Mouse (Mus musculus): ENCODE results near the gene Fam71e2.
A peak's percentile ranks its signal among the peaks of the same experiment; 100 is the strongest.
"Not testable (repeated sequence)": the region's sequence is repeated elsewhere in the genome, so short reads cannot be mapped to it uniquely, and the experiment has no call there.

Fam71e2 gene

DNA sequence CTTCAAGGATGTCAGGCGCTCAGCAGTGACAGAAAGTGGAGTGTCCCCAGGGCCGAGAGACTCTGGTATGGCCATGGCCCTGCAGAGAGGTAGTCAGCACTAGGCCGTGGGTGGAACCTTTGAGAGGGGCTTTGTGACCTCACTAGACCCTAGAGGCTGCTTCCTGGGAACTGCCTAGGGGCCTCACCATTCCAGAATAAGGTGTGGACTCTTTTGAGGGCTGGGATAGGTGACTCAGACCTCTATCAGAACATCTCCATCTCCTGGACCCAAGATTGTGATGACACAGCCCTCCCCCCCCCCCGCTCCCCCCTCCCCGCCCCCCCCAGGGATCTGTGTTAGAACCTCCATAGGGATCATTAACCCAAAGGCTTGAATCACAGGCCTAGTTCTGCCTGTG, at the start of gene Fam71e2:
Fam71e2 (minus strand) TSS at position 101 of the 400 bp plus-strand sequence.
- no peak for DNase-seq (ENCODE audit: low read depth, low spot score)

DNA sequence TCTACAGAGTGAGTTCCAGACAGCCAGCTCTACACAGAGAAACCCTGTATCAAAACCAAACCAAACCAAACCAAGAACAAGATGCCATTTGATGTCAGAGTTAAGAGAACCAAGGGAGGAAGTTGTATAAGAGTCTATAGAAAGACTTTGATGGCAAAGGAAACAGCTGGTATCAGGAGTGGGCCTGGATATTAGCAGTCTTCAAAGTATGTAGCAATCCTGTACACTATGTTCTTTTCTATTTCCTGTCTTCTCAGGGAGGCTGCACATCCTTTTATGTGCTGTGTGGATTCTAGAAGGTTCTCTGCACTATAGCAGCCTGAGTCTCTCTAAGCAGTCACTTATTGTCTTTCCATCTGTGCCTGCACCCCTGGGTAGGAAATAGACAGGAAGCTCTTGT, 45.5 kb upstream of the Fam71e2 start:
- DNase-seq (ENCODE audit: low read depth, low spot score) = no peak

DNA sequence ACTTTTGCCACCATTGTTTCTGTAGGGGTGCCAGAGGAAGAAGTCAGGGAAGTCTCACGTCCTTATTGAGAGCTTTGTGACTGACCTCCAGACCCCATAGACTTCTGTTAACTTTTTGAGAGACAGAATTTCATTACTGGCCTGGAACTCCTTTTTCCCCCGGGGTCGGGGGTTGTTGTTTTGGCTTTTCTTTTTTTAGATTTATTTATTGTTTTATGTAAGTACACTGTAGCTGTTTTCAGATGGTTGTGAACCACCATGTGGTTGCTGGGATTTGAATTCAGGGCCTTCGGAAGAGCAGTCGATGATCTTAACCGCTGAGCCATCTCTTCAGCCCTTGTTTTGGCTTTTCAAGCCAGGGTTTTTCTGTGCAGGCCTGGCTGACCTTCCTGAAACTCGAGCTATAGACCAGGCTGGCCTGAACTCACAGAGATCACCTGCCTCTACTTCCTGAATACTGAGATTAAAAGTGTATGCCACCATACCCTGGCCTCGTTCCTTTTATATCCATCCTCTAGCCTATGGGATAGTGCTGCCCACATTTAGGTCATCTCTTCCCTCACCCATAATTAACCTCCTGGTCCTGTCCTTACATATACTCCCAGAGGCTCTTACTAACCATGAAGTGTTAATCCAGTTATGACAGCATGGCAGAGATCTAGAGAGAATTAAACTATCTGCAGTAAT, 42.1 kb upstream of the Fam71e2 start:
- DNase-seq (ENCODE audit: low read depth, low spot score) = no peak

DNA sequence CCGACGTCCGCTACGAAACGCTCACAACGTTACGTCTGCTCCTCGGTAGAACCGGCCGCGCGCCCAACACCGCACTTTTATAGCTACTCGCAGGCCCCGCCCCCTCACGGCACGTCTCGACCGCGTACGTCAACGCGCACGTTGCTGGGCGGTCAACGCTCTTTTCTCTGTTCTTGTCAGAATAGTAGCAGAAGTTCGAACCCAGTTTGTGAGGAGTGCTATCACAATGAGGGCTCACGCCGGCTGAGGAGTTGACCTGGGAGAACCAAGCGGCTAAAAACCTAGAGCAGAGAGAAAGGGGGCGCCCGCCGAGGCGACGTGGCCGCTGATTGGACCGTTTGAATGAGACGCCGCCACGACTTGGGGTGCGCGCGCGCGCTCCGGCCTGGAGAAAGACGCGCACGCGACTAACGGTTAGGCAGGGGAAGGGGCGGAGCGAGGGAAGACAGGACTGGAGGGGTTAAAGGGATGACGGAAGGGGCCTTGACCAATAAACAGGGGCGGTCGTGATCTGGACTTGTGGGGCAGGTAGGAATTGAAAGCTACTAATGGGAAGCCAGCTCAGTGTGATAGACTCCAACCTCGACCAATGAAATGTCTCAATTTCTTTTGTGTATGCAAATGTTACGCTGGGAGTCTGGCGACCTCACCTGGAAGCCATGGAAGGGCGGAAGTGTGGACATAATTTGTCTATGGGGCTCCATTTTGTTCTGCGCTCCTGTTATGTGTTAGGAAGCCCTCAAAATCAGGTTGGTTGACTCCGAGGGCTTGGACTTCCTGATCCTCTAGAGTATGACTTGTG, 41.4 kb upstream of the Fam71e2 start, which contains the start of gene Ube2s:
Ube2s (minus strand) TSS at position 288 of the 802 bp plus-strand sequence.
- peak; percentile 97 for DNase-seq (ENCODE audit: low read depth, low spot score)

DNA sequence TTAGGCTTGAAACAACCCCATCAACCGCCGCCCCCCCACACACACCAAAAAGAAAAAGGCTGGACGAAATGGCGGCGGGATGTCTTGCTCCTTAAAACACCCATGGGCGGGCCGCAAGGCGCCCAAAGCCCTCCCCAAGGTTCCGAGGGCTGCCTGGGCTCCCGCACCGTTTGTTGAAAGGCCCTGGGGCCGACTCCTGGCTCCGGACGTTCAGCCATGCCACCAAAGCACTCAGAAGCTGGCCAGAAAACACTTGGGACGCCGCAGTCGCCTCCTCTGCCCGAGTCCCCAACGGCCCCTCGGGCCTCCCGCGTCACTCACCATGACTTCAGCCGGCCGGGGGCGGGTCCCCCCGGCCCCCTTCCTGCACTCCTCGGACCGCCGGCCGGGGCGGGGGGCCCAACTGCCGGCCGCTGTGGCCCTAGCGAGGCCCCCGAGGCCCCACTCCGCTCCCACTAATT, 40.8 kb upstream of the Fam71e2 start:
- no peak for DNase-seq (ENCODE audit: low read depth, low spot score)

DNA sequence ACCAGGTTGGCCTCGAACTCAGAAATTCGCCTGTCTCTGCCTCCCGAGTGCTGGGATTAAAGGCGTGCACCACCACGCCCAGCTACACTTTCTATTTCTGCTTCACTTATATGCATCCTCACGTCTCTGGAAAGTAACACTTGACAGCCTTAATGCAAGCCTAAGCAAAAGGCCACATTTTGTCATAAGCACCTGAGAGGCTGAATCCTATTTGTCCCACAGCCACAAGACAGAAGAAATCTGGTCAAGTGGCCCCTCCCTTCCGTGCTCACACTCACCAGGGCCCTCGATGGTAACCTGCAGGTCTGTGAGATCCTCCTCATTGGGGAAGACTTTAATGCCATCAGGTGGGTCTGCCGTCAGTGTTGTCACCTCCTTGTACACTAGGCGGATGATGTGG, 40.0 kb upstream of the Fam71e2 start:
- DNase-seq (ENCODE audit: low read depth, low spot score) = not testable (repeated sequence)

DNA sequence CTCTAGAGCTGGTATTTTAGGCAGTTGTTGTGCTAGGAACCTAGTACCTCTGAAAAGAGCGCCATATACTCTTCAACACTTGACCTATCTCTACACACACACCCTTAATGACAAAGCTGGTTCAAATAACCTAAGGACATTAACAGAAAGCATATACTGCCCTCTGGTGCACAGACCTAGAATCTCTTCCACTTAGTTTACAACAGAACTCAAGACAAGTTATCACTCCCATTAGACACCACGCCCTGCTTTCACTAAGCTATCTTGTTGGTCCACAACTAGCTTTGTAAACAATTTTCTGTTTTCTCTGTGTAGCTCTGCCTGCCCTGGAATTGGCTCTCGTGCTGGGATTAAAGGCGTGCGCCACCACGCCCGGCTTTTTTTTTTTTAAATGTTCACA, 35.6 kb upstream of the Fam71e2 start:
- DNase-seq (ENCODE audit: low read depth, low spot score) = no peak

DNA sequence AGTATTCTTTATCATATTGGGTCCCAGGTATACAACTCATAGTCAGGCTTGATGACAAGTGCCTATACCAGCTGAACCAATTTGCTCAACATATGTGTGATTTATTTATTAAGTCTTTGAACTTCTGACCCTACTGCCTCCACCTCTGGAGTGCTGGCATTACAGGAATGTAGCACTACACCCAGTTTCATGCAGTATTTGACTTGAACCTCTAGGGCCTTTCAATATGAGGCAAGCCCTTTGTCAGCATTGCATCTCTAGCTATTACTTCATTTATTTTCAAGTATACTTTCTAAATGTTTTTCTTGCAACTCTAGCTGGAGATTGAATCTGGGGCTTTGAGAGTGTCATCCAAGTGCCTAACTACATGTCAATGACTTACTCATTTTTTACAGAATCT, 31.1 kb upstream of the Fam71e2 start:
- no peak for DNase-seq (ENCODE audit: low read depth, low spot score)

DNA sequence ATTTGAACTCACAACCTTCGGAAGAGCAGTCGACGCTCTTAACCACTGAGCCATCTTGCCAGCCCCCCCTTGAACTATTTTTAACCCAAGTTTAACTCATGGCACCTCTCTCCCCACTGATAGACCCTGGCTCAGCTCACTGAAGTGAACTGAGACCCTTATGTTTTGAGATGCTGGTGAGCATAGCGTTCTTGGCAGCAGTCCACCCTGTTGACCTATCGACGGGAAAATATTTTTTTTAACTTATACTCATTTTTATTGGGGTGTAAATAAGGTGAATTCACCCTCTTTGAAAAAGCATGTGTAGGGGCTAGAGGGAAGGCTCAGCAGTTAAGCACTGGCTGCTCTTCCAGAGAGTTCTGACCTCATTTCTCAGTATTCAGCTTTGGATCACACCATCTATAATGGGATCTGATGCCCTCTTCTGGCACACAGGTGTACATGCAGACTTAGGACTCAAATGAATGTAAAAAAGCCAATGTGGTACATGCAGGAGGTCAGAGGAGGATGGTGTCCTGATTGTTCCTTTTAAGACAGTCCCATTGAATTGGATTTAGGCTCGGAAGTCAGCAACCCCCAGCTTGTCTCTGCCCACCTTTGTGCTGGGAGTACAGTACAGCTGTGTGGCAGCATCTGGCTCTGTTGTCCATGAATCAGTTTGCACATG, 24.8 kb upstream of the Fam71e2 start:
- DNase-seq (ENCODE audit: low read depth, low spot score) = no peak

DNA sequence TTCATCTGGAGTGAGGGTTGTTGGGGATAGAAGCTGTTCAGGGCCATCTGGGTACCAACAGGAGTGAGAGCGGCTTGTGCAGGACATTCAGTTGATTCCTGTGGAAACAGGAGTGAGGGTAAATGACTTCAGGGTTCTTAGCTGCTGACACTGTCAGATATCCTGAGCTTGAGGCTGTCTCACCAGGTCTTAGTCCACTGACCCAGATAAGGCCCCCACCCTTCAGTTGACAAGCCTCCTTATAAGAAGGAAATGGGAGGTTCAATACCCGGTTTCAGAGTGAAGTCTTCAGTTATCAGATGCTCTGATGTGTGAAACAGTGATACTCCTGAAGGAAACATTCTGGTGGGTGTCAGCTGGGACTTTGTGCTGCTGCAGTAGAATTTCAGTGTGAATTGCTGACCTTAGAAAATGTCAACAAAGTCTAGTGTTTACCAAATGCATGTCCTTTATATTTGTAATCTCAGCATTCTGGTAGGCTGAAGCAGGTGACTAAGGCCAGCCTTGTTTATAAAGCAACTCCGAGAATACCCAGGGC, 23.6 kb upstream of the Fam71e2 start:
- DNase-seq (ENCODE audit: low read depth, low spot score) = no peak

DNA sequence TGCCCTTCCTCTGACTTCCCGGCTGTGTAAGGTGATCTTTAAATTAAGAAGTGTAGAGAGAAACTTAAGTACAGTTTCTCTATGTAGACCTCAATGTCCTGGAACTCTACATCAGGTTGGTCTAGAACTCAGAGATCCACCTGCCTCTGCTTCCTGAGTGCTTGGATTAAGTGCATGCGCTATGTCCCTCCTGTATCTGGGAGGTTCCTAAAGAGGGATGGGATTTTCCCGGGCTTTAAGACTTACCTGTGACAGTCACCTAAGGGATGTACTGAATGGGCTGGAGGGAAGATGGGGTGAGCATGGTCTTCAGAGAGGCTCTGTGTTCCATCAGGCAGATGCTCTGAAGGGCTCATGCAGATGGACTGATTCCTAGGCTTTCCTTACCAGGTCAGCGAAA, 22.6 kb upstream of the Fam71e2 start:
- no peak for DNase-seq (ENCODE audit: low read depth, low spot score)

DNA sequence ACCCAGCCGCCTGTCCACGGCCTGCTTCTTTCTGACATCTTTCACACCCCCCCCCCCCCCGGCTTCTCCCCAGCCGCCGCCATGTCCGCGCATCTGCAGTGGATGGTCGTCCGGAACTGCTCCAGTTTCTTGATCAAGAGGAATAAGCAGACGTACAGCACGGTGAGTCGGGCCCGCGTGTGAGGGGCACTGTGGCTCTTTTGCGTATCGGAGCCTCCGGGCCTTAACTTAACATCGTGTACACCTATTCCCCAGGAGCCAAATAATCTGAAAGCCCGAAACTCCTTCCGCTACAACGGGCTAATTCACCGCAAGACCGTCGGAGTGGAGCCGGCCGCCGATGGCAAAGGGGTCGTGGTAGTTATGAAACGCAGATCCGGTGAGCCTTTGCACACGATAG, 22.1 kb upstream of the Fam71e2 start:
- DNase-seq (ENCODE audit: low read depth, low spot score) = not testable (repeated sequence)

DNA sequence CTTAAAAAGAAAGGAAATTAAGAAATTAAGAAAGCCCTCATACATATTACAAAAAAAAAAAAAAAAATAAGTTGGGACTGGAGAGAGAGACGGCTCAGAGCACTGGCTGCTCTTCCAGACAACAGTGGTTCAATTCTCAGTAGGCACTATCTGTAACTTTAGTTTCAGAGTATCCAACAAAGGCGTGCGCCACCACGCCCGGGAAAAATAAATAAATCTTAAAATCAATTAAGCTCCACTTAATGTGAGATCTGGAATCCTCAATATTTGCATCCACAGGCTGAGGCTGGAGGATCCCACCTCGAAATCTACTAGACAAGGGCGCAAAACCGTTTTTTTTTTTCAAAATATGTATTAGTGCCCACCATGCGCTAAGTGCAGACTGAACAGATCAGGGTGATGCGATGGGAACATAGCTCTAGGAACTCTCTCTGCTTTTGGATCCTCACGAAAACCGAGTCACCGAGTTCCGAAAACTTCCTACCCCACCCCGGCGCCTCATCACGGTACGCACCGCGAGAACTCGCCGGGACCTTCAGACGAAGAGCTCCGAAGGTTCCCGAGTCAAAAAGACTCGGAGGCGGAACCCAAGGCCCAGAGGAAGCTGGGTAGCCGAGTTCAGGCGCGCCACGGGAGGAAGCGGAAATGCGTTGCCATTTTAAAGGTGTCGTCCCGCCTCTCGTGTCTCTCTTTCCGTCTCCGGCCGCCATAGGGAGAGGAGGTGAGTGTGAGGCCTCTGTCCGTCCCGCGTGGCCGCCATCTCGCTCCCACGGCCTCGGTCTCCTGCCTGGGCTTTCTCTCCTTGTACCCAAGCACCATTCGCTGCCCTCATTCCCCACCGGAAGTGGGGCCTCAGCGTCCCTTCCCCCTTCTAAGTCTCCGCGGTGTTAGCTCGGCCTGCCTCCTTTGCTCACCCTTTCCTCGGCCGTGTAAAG, 21.4 kb upstream of the Fam71e2 start, which contains the start of gene Rpl28:
Rpl28 (plus strand) TSS at position 597 of the 935 bp plus-strand sequence.
- peak; percentile 90 for DNase-seq (ENCODE audit: low read depth, low spot score)

DNA sequence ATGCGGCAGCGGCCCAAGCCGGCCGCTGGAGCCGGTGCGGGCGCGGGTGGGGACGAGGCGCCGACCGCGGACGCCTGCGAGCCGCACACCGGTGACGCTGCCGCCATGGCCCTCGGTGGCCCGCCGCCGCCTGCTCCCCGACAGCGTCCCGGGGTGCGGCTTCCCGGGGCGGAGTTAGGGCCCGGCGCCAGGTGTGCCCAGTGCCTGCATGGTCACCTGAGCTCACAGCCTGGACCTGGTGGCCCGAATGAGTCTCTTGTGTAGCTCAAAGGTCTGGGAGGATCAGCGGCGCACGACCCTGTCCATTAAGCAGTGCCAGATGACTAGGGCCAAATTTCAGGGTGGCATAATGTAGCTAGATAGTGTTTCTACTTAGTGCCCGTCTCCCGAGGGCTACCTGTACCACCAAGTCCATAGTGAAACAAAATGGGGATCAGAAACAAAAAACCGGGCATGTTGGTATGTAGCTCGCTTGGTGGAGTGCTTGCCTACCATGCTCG, 18.4 kb upstream of the Fam71e2 start, which contains the start of gene Tmem238:
Tmem238 (minus strand) TSS at position 221 of the 500 bp plus-strand sequence.
- no peak for DNase-seq (ENCODE audit: low read depth, low spot score)

DNA sequence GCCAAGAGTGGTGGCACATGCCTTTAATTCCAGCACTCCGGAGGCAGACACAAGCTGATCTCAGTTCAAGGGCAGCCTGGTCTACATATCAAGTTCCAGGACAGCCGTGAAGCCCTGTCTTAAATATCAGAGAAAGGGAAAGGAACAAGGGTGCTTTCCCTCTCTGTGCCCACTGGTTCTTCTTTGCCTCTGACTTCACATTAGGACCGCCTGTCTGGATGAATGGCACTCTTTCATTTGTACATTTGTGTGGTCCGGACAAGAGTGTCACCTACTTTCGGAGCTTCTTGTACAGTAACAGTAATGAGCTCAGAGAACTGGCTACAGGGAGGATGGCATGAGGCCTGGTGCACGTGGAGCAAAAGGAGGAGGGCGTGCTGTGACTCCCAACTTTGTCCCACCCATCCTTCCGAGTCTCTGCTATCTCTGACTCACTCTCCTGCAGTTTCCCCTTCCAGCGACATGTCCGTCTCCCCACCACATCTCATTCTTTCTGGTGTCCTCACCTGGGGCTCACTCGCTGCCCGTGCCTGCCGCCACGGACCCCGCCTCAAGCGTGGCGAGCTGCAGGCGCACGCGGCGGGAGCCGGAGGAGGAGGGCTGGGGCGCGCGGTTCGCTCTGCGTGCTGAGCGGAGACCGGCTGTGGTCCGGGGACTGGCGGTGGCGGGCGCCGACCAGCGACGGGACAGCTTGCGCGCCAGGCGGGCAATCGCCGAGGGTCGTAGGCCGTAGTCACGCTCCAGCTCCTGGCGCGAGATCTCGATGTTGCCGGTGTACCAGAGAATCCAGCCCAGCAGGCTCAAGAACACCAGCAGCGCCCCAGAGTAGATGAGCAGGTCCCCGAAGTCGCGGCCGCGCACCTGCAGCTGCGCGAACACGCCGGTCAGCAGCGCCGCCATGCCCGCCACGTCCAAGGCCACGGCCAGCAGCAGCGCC, 17.7 kb upstream of the Fam71e2 start:
- DNase-seq (ENCODE audit: low read depth, low spot score) = no peak

DNA sequence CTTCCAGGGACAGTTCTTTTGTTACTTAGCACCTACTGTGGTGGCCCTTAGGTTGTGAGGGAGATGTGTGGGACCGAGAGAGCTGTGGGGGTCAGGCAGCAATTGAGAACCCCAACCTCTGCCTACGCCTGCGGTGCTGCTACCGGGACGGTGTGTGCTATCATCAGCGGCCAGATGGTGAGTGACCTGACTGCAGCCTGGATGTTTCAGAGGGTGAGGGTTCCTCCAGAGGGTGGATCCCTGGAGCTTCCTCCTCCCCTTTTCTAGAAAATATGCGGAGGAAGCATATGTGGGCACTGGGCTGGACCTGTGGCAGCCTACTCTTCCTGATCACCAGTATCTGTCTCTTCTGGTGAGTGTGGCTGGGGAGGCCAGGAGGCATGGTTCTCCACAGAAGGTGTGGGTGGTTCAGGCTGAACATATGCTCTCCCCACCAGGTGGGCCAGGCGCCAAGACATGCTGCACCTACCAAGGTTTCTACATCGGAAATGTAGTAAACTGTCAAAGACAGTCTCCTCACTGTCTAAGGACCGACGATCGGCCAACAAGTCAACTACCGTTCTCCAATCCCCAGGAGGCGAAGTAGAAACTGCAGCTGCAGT, 12.7 kb upstream of the Fam71e2 start:
- no peak for DNase-seq (ENCODE audit: low read depth, low spot score)

DNA sequence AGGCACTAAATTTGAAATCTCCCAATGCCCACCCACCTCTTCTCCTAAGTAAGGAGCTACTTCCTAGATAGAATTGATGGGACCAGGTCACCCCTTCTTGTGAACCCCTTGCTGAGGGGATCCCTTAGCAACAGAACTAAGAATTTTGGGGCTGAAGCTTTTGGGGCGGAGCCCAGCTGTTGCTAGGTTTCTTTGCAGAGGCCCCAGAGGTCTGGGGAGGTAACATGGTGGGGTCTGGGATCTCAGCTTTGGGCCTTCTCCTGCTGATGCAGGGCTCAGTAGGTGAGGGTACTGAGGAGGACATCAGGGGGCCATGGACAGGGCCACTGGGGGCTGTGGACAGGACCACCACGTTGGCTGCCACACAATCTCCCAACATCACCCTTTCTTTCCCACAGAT, 11.7 kb upstream of the Fam71e2 start, which contains the start of the genes Il11 and Tmem190:
Il11 (minus strand) TSS at position 101 of the 400 bp plus-strand sequence.
Tmem190 (plus strand) TSS at position 179 of the 400 bp plus-strand sequence.
- no peak for DNase-seq (ENCODE audit: low read depth, low spot score)

DNA sequence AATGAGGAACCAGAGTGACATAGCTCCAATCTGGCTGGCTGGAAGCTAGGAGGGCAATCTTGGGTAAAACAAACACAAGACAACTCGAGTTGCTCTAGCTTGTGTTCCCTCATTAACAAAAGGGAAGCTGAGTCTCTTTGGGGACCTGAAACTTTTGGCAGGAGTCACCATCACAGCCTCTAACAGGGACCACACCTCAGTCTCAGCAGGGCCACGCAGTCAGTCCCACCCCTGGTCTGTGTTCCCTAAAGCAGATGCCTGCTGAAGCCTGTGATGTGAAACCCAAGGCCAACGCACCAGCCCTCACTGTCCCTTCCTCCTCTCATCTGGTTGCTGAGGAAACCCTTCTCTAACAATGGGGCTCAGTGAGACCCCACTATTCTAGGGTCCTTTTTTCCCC, 11.0 kb upstream of the Fam71e2 start:
- no peak for DNase-seq (ENCODE audit: low read depth, low spot score)

DNA sequence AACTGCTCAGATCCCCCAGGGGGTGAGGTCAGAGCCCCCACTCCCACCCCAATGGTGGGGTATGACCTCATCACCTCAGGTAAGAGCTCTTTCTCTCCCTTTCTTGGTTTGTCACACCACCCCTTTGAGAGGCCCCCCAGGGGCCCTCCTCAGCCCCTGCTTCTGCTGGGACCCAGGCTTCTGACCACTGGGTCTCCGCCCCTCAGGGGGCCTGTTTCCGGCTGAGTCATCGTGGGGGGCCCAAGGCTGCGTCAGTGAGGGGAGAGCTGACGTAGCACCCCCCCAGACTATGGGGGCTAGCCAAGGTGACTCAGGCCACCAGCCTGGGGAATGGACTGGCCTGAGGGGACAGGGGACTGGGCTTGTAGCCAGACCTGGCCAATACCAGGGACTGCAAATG, 8.8 kb upstream of the Fam71e2 start:
- DNase-seq (ENCODE audit: low read depth, low spot score) = no peak
